Comparison of ENCODE assay signal across 10 mouse cellular contexts in the genomic region with DNA sequence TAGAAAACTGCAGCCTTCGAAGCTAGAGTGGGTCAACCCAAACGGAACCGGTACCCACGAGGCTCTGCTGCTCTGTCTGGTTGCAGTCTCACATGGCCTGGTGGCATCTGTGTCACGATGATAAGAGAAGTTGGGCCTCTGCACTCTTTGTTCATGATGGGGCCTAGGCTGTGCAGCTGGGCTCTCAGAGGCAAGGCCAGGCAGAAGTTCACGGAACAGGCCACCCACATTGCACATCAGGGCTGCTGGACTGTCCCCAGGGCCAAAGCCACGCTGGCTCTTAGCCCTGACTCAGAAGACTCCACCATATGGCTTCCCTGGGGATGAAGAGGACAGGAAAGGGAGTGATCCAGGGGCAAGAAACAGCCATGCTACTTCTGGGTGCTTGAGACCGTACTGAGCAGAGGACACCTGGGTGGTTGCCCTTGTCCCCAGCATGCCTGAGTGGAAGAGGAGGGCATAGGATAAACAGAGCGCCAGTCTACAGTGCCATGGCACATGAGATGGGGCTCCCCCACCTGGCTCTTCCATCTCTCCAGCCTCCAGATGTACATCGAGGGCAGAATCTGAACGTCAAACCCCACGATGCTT.
A peak's percentile ranks its signal among the peaks of the same experiment; 100 is the strongest.
DNase-seq lines count a peak whose midpoint lies in the region; ATAC-seq and TF ChIP-seq lines count a peak whose summit lies in the region.
"Had no signal": no experiment of that assay in that cellular context is flagged by ENCODE, and none has a peak within 500 bp of the region (broad histone marks: within the 10 kb centered on the region; RNA-seq: fewer than 3 reads in every experiment).

No protein-coding gene starts in this region.

- no peak for ATAC-seq in intestine, embryonic 15.5 days
- no peak for ATAC-seq in intestine, postnatal 0 days
- no peak for ATAC-seq in embryonic facial prominence, embryonic 15.5 days (ENCODE audit: insufficient number of reproducible peaks, low FRiP score, low TSS enrichment, low read depth)
- 0 out of 2 replicates have a peak, but pooled peaks have one; percentile 27 for ATAC-seq in liver, postnatal 0 days
- no peak for ATAC-seq in inflammation-experienced regulatory T-cells, adult 6 months

- peak; percentile 53 to 69 for DNase-seq in heart, postnatal 14 days
- no peak for DNase-seq in liver, postnatal 0 days
- DNase-seq in urinary bladder, postnatal 4 days (ENCODE audit: low spot score in 2 of 2): no peak
- no peak for DNase-seq in kidney, adult 2 months
- DNase-seq: thymus, adult 18-20 months had no signal

- no peak overlapping the region for H3K4me3 ChIP-seq in intestine, embryonic 15.5 days (replicated peaks)
- no peak overlapping the region for H3K4me3 ChIP-seq in intestine, postnatal 0 days (ENCODE audit: low read depth, low read length)
- H3K4me3 ChIP-seq in embryonic facial prominence, embryonic 15.5 days (replicated peaks): no peak overlapping the region
- no peak overlapping the region for H3K4me3 ChIP-seq in liver, postnatal 0 days (ENCODE audit: low read depth, low read length)
- no peak overlapping the region for H3K4me3 ChIP-seq in kidney, adult 2 months (ENCODE audit: insufficient read depth, low read depth, low read length)

- no peak for TF ChIP-seq EP300 in liver, postnatal 0 days (IDR thresholded peaks at IDR 0.05; ENCODE audit: low read depth)

- H3K4me1 ChIP-seq in intestine, embryonic 15.5 days (replicated peaks): peaks cover 47% of the 10 kb centered on the region
- H3K4me1 ChIP-seq in intestine, postnatal 0 days (replicated peaks; ENCODE audit: control insufficient read depth, insufficient read depth, low read length): peaks cover 21% of the 10 kb centered on the region
- H3K4me1 ChIP-seq in embryonic facial prominence, embryonic 15.5 days: peaks cover 23% of the 10 kb centered on the region
- H3K4me1 ChIP-seq in liver, postnatal 0 days (ENCODE audit: insufficient read depth): peaks cover 6% of the 10 kb centered on the region; the same call in 1 of the 2 replicates
- H3K4me1 ChIP-seq in kidney, adult 2 months (ENCODE audit: control insufficient read depth, insufficient read depth, low read length): peaks cover 7% of the 10 kb centered on the region

- no peaks in the 10 kb centered on the region for H3K36me3 ChIP-seq in intestine, embryonic 15.5 days
- H3K36me3 ChIP-seq in intestine, postnatal 0 days (ENCODE audit: control insufficient read depth, insufficient read depth): no peaks in the 10 kb centered on the region
- no peaks in the 10 kb centered on the region for H3K36me3 ChIP-seq in embryonic facial prominence, embryonic 15.5 days
- H3K36me3 ChIP-seq in liver, postnatal 0 days (replicated peaks; ENCODE audit: insufficient read depth, low read length): no peaks in the 10 kb centered on the region
- H3K36me3 ChIP-seq in kidney, adult 2 months (ENCODE audit: control insufficient read depth, insufficient read depth, low read length): no peaks in the 10 kb centered on the region

- H3K27ac ChIP-seq in intestine, embryonic 15.5 days: 0 out of 2 replicates have a peak overlapping the region, but pooled peaks have one; percentile 2
- no peak overlapping the region for H3K27ac ChIP-seq in intestine, postnatal 0 days (ENCODE audit: low read depth, low read length)
- H3K27ac ChIP-seq in embryonic facial prominence, embryonic 15.5 days (replicated peaks): peak overlapping the region; percentile 65
- H3K27ac ChIP-seq in liver, postnatal 0 days (ENCODE audit: low read depth): no peak overlapping the region
- H3K27ac ChIP-seq in kidney, adult 2 months (ENCODE audit: insufficient read depth, low read depth, low read length): no peak overlapping the region

- intact Hi-C loops in heart, postnatal 14 days (cut with DNase I): no loop called here

- no peaks in the 10 kb centered on the region for H3K9me3 ChIP-seq in intestine, embryonic 15.5 days
- no peaks in the 10 kb centered on the region for H3K9me3 ChIP-seq in intestine, postnatal 0 days (ENCODE audit: control insufficient read depth)
- no peaks in the 10 kb centered on the region for H3K9me3 ChIP-seq in embryonic facial prominence, embryonic 15.5 days (replicated peaks)
- H3K9me3 ChIP-seq in liver, postnatal 0 days (ENCODE audit: low read length): no peaks in the 10 kb centered on the region

- 63% methylated on average over 12 of the region's 12 CpGs for WGBS in intestine, embryonic 15.5 days
- 44% methylated on average over 12 of the region's 12 CpGs for WGBS in intestine, postnatal 0 days
- WGBS in embryonic facial prominence, embryonic 15.5 days: 57% methylated on average over 12 of the region's 12 CpGs
- WGBS in liver, postnatal 0 days (ENCODE audit: insufficient replicate concordance): 58% methylated on average over 12 of the region's 12 CpGs
- 82% methylated on average over 12 of the region's 12 CpGs for WGBS in kidney, adult 2 months

- no peak for TF ChIP-seq CTCF in intestine, postnatal 0 days (IDR thresholded peaks at IDR 0.05; ENCODE audit: low read depth)
- no peak for TF ChIP-seq CTCF in liver, postnatal 0 days (IDR thresholded peaks at IDR 0.05; ENCODE audit: low read depth)
- no peak for TF ChIP-seq CTCF in kidney, adult 2 months (conservative IDR thresholded peaks at IDR 0.05; ENCODE audit: insufficient read depth, insufficient read length, low read depth, low read length)

- H3K4me2 ChIP-seq in intestine, embryonic 15.5 days (replicated peaks): no peak overlapping the region
- no peak overlapping the region for H3K4me2 ChIP-seq in intestine, postnatal 0 days (replicated peaks; ENCODE audit: low read depth)
- no peak overlapping the region for H3K4me2 ChIP-seq in embryonic facial prominence, embryonic 15.5 days (replicated peaks)
- no peak overlapping the region for H3K4me2 ChIP-seq in liver, postnatal 0 days (ENCODE audit: low read depth, low read length)

- no peak overlapping the region for H3K9ac ChIP-seq in intestine, embryonic 15.5 days
- H3K9ac ChIP-seq in intestine, postnatal 0 days (ENCODE audit: low read depth, low read length): no peak overlapping the region
- no peak overlapping the region for H3K9ac ChIP-seq in embryonic facial prominence, embryonic 15.5 days
- no peak overlapping the region for H3K9ac ChIP-seq in liver, postnatal 0 days (replicated peaks)

- no peaks in the 10 kb centered on the region for H3K27me3 ChIP-seq in intestine, embryonic 15.5 days (replicated peaks)
- H3K27me3 ChIP-seq in intestine, postnatal 0 days (replicated peaks; ENCODE audit: control insufficient read depth, insufficient read depth, low read length): no peaks in the 10 kb centered on the region
- H3K27me3 ChIP-seq in embryonic facial prominence, embryonic 15.5 days: no peaks in the 10 kb centered on the region
- no peaks in the 10 kb centered on the region for H3K27me3 ChIP-seq in liver, postnatal 0 days (ENCODE audit: insufficient read depth, low read length)
- H3K27me3 ChIP-seq in kidney, adult 2 months (replicated peaks; ENCODE audit: control insufficient read depth, insufficient read depth, low read length): no peaks in the 10 kb centered on the region
- H3K27me3 ChIP-seq: CH12.LX had no signal

- no peak for TF ChIP-seq POLR2A in kidney, adult 2 months (IDR thresholded peaks at IDR 0.05; ENCODE audit: low read depth, low read length)

Comparison
In these comparisons a context has a peak if more than half of its experiments do, and no peak if none do; other contexts are left out.
1. H3K27ac ChIP-seq: peak in intestine, embryonic 15.5 days (single experiment) and embryonic facial prominence, embryonic 15.5 days (single experiment); none in intestine, postnatal 0 days (single experiment), liver, postnatal 0 days (single experiment) and kidney, adult 2 months (single experiment).
2. DNase-seq: peak in heart, postnatal 14 days (2 of 2); none in liver, postnatal 0 days (single experiment), urinary bladder, postnatal 4 days (0 of 2) and kidney, adult 2 months (single experiment).